Mouse (Mus musculus) heart, adult 2 months (tissue): ENCODE data around the gene Klhdc8a.

ENCODE experiments used
- CTCF ChIP-seq: fragments of 200-600 bp; IDR thresholded peaks from 2 replicates; pipeline ENCODE4 v1.8.1; 2022; ENCODE audit warnings: antibody characterized with exemption, mild to moderate bottlenecking, moderate library complexity
- EP300 ChIP-seq: fragments of 200-500 bp; IDR thresholded peaks from 2 replicates; pipeline ENCODE4 v1.6.1; 2011; ENCODE audit warnings: low read depth, low read length, control low read depth; ENCODE audit not compliant: insufficient read depth

DNA sequence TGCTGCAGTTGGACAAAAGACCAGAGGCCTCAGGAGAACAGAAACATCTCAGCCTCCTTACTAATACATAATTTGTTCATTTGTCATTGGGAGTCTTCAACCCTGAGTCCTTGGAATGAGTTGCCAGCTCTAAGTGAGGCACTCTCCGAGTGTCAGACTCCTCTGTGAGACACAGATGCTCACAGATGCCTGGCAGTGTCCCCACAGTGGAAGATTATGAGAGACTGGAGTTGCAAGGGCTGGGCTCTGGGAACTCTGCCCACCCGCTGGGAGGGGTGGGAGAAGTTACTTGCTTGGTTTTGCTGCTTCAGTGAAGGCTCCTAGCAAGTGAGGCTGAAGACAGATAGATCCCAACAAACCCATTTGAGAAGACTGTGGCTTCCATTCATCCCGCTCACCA, 2.4 kb upstream of the Klhdc8a start:
- TF ChIP-seq CTCF (no peak), EP300 (no peak)
